Mouse (Mus musculus) induced T-regulatory cell, adult 2 months (primary cell): Measurements from ENCODE around the gene Hist1h2bb.
"Not testable (repeated sequence)": the region's sequence is repeated elsewhere in the genome, so short reads cannot be mapped to it uniquely, and the experiment has no call there.

Source experiments
- DNase-seq: peaks from one replicate; pipeline ENCODE4 v3.0.0-alpha.2; 2012; ENCODE audit warnings: low read depth

The Hist1h2bb gene

GRCm38 (mm10) chr13:23746201-23747080, at the start of gene Hist1h2bb:
Hist1h2bb (plus strand) TSS chr13:23746734.
- DNase-seq = peak; percentile 93

- peak; percentile 92 for DNase-seq
These were observed 48.8 kb upstream of the Hist1h2bb start for GRCm38 (mm10) chr13:23697491-23698299.

GRCm38 (mm10) chr13:23698300-23698693, 48.2 kb upstream of the Hist1h2bb start, which contains the start of gene Hist1h4c:
Hist1h4c (minus strand) TSS chr13:23698454.
- DNase-seq = peak; percentile 99

- DNase-seq = no peak
These were observed 47.5 kb upstream of the Hist1h2bb start for GRCm38 (mm10) chr13:23698996-23699395.

GRCm38 (mm10) chr13:23699767-23700166, 46.8 kb upstream of the Hist1h2bb start:
- no peak for DNase-seq

GRCm38 (mm10) chr13:23700786-23701520, 45.6 kb upstream of the Hist1h2bb start:
- peak; percentile 91 for DNase-seq

GRCm38 (mm10) chr13:23702220-23702619, 44.3 kb upstream of the Hist1h2bb start:
- no peak for DNase-seq

GRCm38 (mm10) chr13:23702801-23703200, 43.7 kb upstream of the Hist1h2bb start:
- DNase-seq = not testable (repeated sequence)

GRCm38 (mm10) chr13:23705751-23706356, 40.7 kb upstream of the Hist1h2bb start:
- DNase-seq = no peak

- DNase-seq = no peak
These were observed 39.8 kb upstream of the Hist1h2bb start for GRCm38 (mm10) chr13:23706771-23707170.

GRCm38 (mm10) chr13:23708041-23708440, 38.5 kb upstream of the Hist1h2bb start:
- DNase-seq = no peak

- no peak for DNase-seq
These were observed 37.9 kb upstream of the Hist1h2bb start for GRCm38 (mm10) chr13:23708654-23709053.

GRCm38 (mm10) chr13:23709714-23710373, 36.7 kb upstream of the Hist1h2bb start:
- no peak for DNase-seq

- DNase-seq = peak; percentile 83
These were observed 36.0 kb upstream of the Hist1h2bb start, which contains the start of gene Hfe for GRCm38 (mm10) chr13:23710374-23711089. Hfe (minus strand) TSS chr13:23710854.

GRCm38 (mm10) chr13:23716261-23717042, 30.1 kb upstream of the Hist1h2bb start:
- DNase-seq = no peak

GRCm38 (mm10) chr13:23717176-23717575, 29.4 kb upstream of the Hist1h2bb start:
- DNase-seq = no peak

- DNase-seq = not testable (repeated sequence)
These were observed 28.8 kb upstream of the Hist1h2bb start for GRCm38 (mm10) chr13:23717593-23718245.

GRCm38 (mm10) chr13:23724239-23724638, 22.3 kb upstream of the Hist1h2bb start:
- no peak for DNase-seq

GRCm38 (mm10) chr13:23725213-23725612, 21.3 kb upstream of the Hist1h2bb start:
- no peak for DNase-seq
